Mouse (Mus musculus): ENCODE data around the gene Hddc3. TPM values are rescaled to one million over a fixed set of nuclear protein-coding genes. Genes with fewer than 3 reads are reported as not detected.

Gene Hddc3
- polyA plus RNA-seq, 1 experiment = 83.3 TPM

Other genes with a start within 250 kb of the Hddc3 start
- gene Idh2, start 227.7 kb upstream of the Hddc3 start, polyA plus RNA-seq (2012; fragmentation: generic; extraction: Trizol) = 159 TPM
- gene Sema4b, start 156.3 kb upstream of the Hddc3 start, polyA plus RNA-seq (2012; fragmentation: generic; extraction: Trizol) = 11.4 TPM
- gene Cib1, start 110.3 kb upstream of the Hddc3 start, polyA plus RNA-seq (2012; fragmentation: generic; extraction: Trizol) = 98.7 TPM
- 0.91 TPM for gene Gdpgp1, start 110.2 kb upstream of the Hddc3 start, polyA plus RNA-seq (2012; fragmentation: generic; extraction: Trizol)
- gene Ttll13, start 96.7 kb upstream of the Hddc3 start, polyA plus RNA-seq (2012; fragmentation: generic; extraction: Trizol) = 0.24 TPM
- gene Ngrn, start 81.9 kb upstream of the Hddc3 start, polyA plus RNA-seq (2012; fragmentation: generic; extraction: Trizol) = 55.0 TPM
- 4.8 TPM for gene Vps33b, start 73.5 kb upstream of the Hddc3 start, polyA plus RNA-seq (2012; fragmentation: generic; extraction: Trizol)
- gene Prc1, start 48.7 kb upstream of the Hddc3 start, polyA plus RNA-seq (2012; fragmentation: generic; extraction: Trizol) = 25.5 TPM
- gene Rccd1, start 18.6 kb upstream of the Hddc3 start, polyA plus RNA-seq (2012; fragmentation: generic; extraction: Trizol) = 8.4 TPM
- gene Unc45a, start 2.1 kb upstream of the Hddc3 start, polyA plus RNA-seq (2012; fragmentation: generic; extraction: Trizol) = 38.4 TPM
- 35.7 TPM for gene Man2a2, start 28.3 kb downstream of the Hddc3 start, polyA plus RNA-seq (2012; fragmentation: generic; extraction: Trizol)
- gene Fes, start 44.8 kb downstream of the Hddc3 start, polyA plus RNA-seq (2012; fragmentation: generic; extraction: Trizol) = 0.54 TPM
- gene Furin, start 62.3 kb downstream of the Hddc3 start, polyA plus RNA-seq (2012; fragmentation: generic; extraction: Trizol) = 64.1 TPM
- gene Blm, start 192.0 kb downstream of the Hddc3 start, polyA plus RNA-seq (2012; fragmentation: generic; extraction: Trizol) = 1.1 TPM

Data from myocyte (in vitro differentiated cells).